Mouse (Mus musculus): ENCODE measurements around the gene Nop58. TPM values are rescaled to one million over a fixed set of nuclear protein-coding genes. Genes with fewer than 3 reads are reported as not detected.
A peak's percentile ranks its signal among the peaks of the same experiment; 100 is the strongest.
"Not testable (repeated sequence)": the region's sequence is repeated elsewhere in the genome, so short reads cannot be mapped to it uniquely, and the experiment has no call there.

Nop58 gene
- polyA plus RNA-seq, 1 experiment from 2014 or later: 272 TPM

- H3K9me3 ChIP-seq (ENCODE audit: low read depth, low read length): no peaks in the 10 kb centered on the region
- H3K27me3 ChIP-seq (ENCODE audit: insufficient read depth, low read length): no peaks in the 10 kb centered on the region
- no peak overlapping the region for H3K9ac ChIP-seq
- WGBS: 46% methylated on average over 4 of the region's 4 CpGs
- TF ChIP-seq CTCF (IDR thresholded peaks at IDR 0.05; ENCODE audit: low read depth): no peak
- peak; percentile 86 for DNase-seq
- H3K36me3 ChIP-seq (ENCODE audit: insufficient read depth): peaks cover 13% of the 10 kb centered on the region
- H3K4me2 ChIP-seq: no peak overlapping the region
- ATAC-seq (ENCODE audit: insufficient read depth): peak; percentile 62
- H3K4me3 ChIP-seq (ENCODE audit: low read depth, low read length): no peak overlapping the region
- H3K4me1 ChIP-seq (ENCODE audit: insufficient read depth): no peaks in the 10 kb centered on the region
- H3K27ac ChIP-seq (ENCODE audit: low read depth): 0 out of 2 replicates have a peak overlapping the region, but pooled peaks have one; percentile 24
These were observed 40.9 kb downstream of the Nop58 start for GRCm38 (mm10) chr1:59725661-59726060.

- 72% methylated on average over 8 of the region's 8 CpGs for WGBS
- no peak overlapping the region for H3K27ac ChIP-seq (ENCODE audit: low read depth)
- DNase-seq (no peak), ATAC-seq (ENCODE audit: insufficient read depth) (no peak)
- H3K4me1 ChIP-seq (ENCODE audit: insufficient read depth): 0 out of 2 replicates have a peak, but pooled peaks cover 3% of the 10 kb centered on the region
- H3K36me3 ChIP-seq (ENCODE audit: insufficient read depth): no peaks in the 10 kb centered on the region
- H3K9me3 ChIP-seq (ENCODE audit: low read depth, low read length): no peaks in the 10 kb centered on the region
- no peak overlapping the region for H3K4me3 ChIP-seq (ENCODE audit: low read depth, low read length)
- H3K9ac ChIP-seq: no peak overlapping the region
- no peaks in the 10 kb centered on the region for H3K27me3 ChIP-seq (ENCODE audit: insufficient read depth, low read length)
- no peak for TF ChIP-seq CTCF (IDR thresholded peaks at IDR 0.05; ENCODE audit: low read depth)
- H3K4me2 ChIP-seq: no peak overlapping the region
These were observed 45.3 kb downstream of the Nop58 start for GRCm38 (mm10) chr1:59730106-59730505.

GRCm38 (mm10) chr1:59730737-59731136 lies 46.0 kb downstream of the Nop58 start:
- Histone ChIP-seq H3K4me2 (no peak overlapping the region), H3K9me3 (ENCODE audit: low read depth, low read length) (no peaks in the 10 kb centered on the region), H3K27me3 (ENCODE audit: insufficient read depth, low read length) (no peaks in the 10 kb centered on the region), H3K36me3 (ENCODE audit: insufficient read depth) (no peaks in the 10 kb centered on the region), H3K4me1 (ENCODE audit: insufficient read depth) (0 out of 2 replicates have a peak, but pooled peaks cover 3% of the 10 kb centered on the region), H3K27ac (ENCODE audit: low read depth) (no peak overlapping the region), H3K4me3 (ENCODE audit: low read depth, low read length) (no peak overlapping the region), H3K9ac (no peak overlapping the region)
- TF ChIP-seq CTCF (IDR thresholded peaks at IDR 0.05; ENCODE audit: low read depth): no peak
- ATAC-seq (ENCODE audit: insufficient read depth): no peak
- DNase-seq: no peak
- WGBS: 89% methylated on average over 4 of the region's 4 CpGs

- Histone ChIP-seq H3K27ac (ENCODE audit: low read depth) (no peak overlapping the region), H3K36me3 (ENCODE audit: insufficient read depth) (no peaks in the 10 kb centered on the region), H3K27me3 (ENCODE audit: insufficient read depth, low read length) (no peaks in the 10 kb centered on the region), H3K4me1 (ENCODE audit: insufficient read depth) (0 out of 2 replicates have a peak, but pooled peaks cover 3% of the 10 kb centered on the region), H3K9me3 (ENCODE audit: low read depth, low read length) (no peaks in the 10 kb centered on the region), H3K9ac (no peak overlapping the region), H3K4me2 (no peak overlapping the region), H3K4me3 (ENCODE audit: low read depth, low read length) (no peak overlapping the region)
- ATAC-seq (ENCODE audit: insufficient read depth): peak; percentile 62; the same call in 1 of the 2 replicates
- no peak for TF ChIP-seq CTCF (IDR thresholded peaks at IDR 0.05; ENCODE audit: low read depth)
- 42% methylated on average over 6 of the region's 6 CpGs for WGBS
- DNase-seq: peak; percentile 74
These were observed 49.3 kb downstream of the Nop58 start for GRCm38 (mm10) chr1:59734076-59734475.

- no peak for TF ChIP-seq CTCF (IDR thresholded peaks at IDR 0.05; ENCODE audit: low read depth)
- DNase-seq: no peak
- Histone ChIP-seq H3K27ac (ENCODE audit: low read depth) (no peak overlapping the region), H3K9ac (no peak overlapping the region), H3K4me1 (ENCODE audit: insufficient read depth) (0 out of 2 replicates have a peak, but pooled peaks cover 2% of the 10 kb centered on the region), H3K36me3 (ENCODE audit: insufficient read depth) (no peaks in the 10 kb centered on the region), H3K4me2 (no peak overlapping the region), H3K9me3 (ENCODE audit: low read depth, low read length) (no peaks in the 10 kb centered on the region), H3K27me3 (ENCODE audit: insufficient read depth, low read length) (no peaks in the 10 kb centered on the region), H3K4me3 (ENCODE audit: low read depth, low read length) (no peak overlapping the region)
- 55% methylated on average over 6 of the region's 6 CpGs for WGBS
- no peak for ATAC-seq (ENCODE audit: insufficient read depth)
These were observed 54.1 kb downstream of the Nop58 start for GRCm38 (mm10) chr1:59738768-59739414.

- WGBS: 55% methylated on average over 17 of the region's 17 CpGs
These were observed 55.0 kb downstream of the Nop58 start for GRCm38 (mm10) chr1:59739577-59740354.

GRCm38 (mm10) chr1:59749047-59749446 lies 64.3 kb downstream of the Nop58 start:
- TF ChIP-seq CTCF (IDR thresholded peaks at IDR 0.05; ENCODE audit: low read depth): no peak

More at GRCm38 (mm10) chr1:59739577-59740354, 55.0 kb downstream of the Nop58 start:
- Histone ChIP-seq H3K4me1 (ENCODE audit: insufficient read depth) (no peaks in the 10 kb centered on the region), H3K9ac (no peak overlapping the region), H3K4me3 (ENCODE audit: low read depth, low read length) (no peak overlapping the region), H3K9me3 (ENCODE audit: low read depth, low read length) (no peaks in the 10 kb centered on the region), H3K27me3 (ENCODE audit: insufficient read depth, low read length) (no peaks in the 10 kb centered on the region), H3K4me2 (no peak overlapping the region), H3K27ac (ENCODE audit: low read depth) (no peak overlapping the region), H3K36me3 (ENCODE audit: insufficient read depth) (no peaks in the 10 kb centered on the region)
- DNase-seq: no peak
- ATAC-seq (ENCODE audit: insufficient read depth): no peak
- no peak for TF ChIP-seq CTCF (IDR thresholded peaks at IDR 0.05; ENCODE audit: low read depth)

GRCm38 (mm10) chr1:59749724-59750123 lies 65.0 kb downstream of the Nop58 start:
- H3K4me1 ChIP-seq (ENCODE audit: insufficient read depth); H3K4me3 ChIP-seq (ENCODE audit: low read depth, low read length); H3K9ac ChIP-seq; H3K36me3 ChIP-seq (ENCODE audit: insufficient read depth); H3K27me3 ChIP-seq (ENCODE audit: insufficient read depth, low read length); H3K9me3 ChIP-seq (ENCODE audit: low read depth, low read length); H3K4me2 ChIP-seq; ATAC-seq (ENCODE audit: insufficient read depth); DNase-seq; H3K27ac ChIP-seq (ENCODE audit: low read depth): not testable (repeated sequence)
- 72% methylated on average over 5 of the region's 5 CpGs for WGBS

More at GRCm38 (mm10) chr1:59749047-59749446, 64.3 kb downstream of the Nop58 start:
- Histone ChIP-seq H3K27ac (ENCODE audit: low read depth) (no peak overlapping the region), H3K9ac (no peak overlapping the region), H3K4me1 (ENCODE audit: insufficient read depth) (no peaks in the 10 kb centered on the region), H3K36me3 (ENCODE audit: insufficient read depth) (no peaks in the 10 kb centered on the region), H3K4me2 (no peak overlapping the region), H3K27me3 (ENCODE audit: insufficient read depth, low read length) (no peaks in the 10 kb centered on the region), H3K9me3 (ENCODE audit: low read depth, low read length) (no peaks in the 10 kb centered on the region), H3K4me3 (ENCODE audit: low read depth, low read length) (no peak overlapping the region)
- ATAC-seq (ENCODE audit: insufficient read depth) (no peak), DNase-seq (no peak)
- WGBS: 60% methylated on average over 2 of the region's 2 CpGs

Data from lung, embryonic 14.5 days (tissue).